Mouse (Mus musculus) cerebellum, adult 18-20 months (tissue): ENCODE measurements around the gene Ncor2.
A peak's percentile ranks its signal among the peaks of the same experiment; 100 is the strongest.

Experiments used
- DNase-seq, 2 experiments: peaks; one replicate each; pipeline ENCODE4 v3.0.0; 2021

Gene Ncor2

DNA sequence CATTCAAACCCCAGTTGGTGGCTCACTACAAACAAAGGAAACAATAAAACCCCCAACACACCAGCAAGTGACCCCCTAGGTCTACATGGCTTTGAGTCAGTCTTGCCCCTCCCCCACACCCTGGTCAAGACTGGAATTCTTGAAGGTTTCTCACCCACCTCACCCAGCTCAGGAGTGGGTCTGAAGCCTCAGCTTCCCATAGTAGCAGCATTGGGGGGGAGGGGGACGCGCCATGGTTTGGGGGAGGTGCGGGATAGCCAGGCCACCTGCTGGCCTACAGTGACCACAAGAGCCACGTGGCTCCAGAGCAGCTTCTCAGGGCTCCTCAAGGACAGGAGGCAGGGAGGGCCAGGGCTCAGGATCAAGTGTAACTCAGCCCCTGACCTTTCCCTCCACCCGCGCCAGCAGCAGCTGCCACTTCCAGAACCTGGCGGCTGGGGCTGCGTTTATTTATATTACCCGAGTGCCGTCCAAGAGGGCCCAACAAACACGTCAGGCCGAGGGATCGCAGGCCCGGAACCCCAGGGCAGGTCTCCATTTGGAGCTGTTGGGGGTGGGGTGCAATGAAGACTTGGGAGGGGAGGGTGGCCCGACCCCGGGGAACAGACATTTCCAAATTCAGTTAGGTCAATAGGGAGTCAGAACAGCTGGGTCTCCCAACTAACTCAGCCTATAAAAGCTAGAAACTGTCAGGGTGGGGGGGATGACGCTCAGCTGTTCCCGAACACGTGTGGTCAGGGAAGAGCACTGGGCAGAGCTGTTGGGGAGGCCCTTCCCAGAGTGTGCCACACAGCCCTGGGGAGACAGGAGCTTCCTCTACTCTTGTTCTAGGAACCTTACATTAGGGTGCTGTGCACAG is 122.1 kb downstream of the Ncor2 start:
- peak in 1 of 2 experiments; percentile 28 for DNase-seq

- DNase-seq = no peak
These were observed 122.7 kb downstream of the Ncor2 start for GRCm38 (mm10) chr5:125056331-125056695.

- no peak for DNase-seq
These were observed 123.1 kb downstream of the Ncor2 start for GRCm38 (mm10) chr5:125055901-125056300.

- DNase-seq = no peak
These were observed 125.4 kb downstream of the Ncor2 start for GRCm38 (mm10) chr5:125053661-125054060.

- peak; percentile 80 to 88 for DNase-seq
These were observed 126.2 kb downstream of the Ncor2 start for GRCm38 (mm10) chr5:125052603-125053488.

GRCm38 (mm10) chr5:125052237-125052602 is 126.8 kb downstream of the Ncor2 start:
- DNase-seq = no peak

- DNase-seq = no peak
These were observed 129.5 kb downstream of the Ncor2 start for GRCm38 (mm10) chr5:125049481-125049880.

DNA sequence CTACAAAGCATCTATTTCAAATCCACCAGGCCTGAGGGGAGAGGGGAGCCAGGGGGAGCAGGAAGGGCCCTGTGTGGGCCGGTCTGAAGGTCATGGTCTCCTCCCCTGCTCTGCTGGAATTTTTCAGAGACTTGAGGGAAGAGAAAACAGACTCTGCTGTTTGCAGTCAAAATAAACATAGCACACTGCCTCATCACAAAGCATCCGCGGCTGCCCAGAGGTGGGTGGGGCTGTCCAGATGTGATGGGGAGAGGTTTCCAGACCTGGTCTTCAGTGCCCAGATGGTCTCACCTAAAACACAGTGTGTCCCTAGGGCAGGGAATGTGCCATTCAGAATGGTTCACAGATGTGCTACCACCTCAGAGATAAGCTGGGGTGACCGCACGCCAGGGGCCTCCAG is 132.6 kb downstream of the Ncor2 start:
- DNase-seq = no peak

GRCm38 (mm10) chr5:125045202-125045601 is 133.8 kb downstream of the Ncor2 start:
- no peak for DNase-seq

GRCm38 (mm10) chr5:125043448-125043847 is 135.6 kb downstream of the Ncor2 start:
- DNase-seq = no peak

DNA sequence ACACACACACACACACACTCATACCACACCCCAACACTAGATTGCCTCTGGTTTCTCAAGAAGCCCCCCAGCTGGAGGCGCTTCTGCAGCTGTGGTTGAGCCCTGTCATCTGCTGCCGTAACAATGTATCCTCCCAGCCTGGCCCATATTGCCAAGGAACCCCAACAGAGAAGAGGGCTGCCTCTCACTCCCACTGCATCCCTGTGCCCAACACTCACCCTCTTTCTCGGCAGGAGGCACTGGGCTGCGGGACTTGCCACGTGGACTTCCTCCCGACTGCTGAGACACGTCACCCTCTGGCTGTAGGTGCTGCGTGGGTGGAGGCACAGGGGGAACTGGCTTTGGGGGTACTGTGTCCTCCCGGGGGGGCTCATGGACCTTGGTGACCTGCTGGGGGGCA is 137.4 kb downstream of the Ncor2 start:
- DNase-seq = no peak

GRCm38 (mm10) chr5:125040128-125040584 is 138.9 kb downstream of the Ncor2 start:
- DNase-seq = peak; percentile 84 to 87

DNA sequence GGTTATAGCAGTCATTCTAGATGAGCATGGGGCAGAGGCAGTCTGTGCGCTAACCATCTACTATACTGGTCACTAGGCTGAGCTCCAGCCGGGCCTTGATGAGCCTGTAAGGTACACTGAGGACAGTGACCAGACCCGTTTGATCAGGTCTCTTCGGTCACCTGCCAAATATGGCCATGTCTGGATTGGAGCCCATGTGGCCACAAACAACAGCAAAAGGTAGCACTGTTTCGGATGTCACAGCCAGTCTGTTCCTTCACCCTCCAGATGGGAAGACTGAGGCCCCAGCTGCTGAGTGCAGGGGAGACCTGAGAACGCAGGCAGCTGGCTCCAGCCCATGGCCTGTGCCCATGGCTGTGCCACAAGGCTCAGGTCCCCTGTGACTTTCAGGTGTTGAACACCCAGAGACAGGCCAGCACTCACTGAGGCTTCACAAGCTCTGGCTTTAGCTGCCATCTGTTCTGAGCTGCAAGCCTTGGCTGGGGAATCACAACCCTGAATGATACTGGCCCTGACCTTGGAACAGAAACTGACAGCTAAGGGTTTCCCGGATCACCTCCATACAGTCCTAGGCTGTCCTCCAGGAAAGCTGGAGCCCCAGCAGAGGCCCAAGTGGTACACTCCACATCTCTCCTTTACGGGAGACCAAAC is 139.5 kb downstream of the Ncor2 start:
- peak; percentile 60 to 71 for DNase-seq

DNA sequence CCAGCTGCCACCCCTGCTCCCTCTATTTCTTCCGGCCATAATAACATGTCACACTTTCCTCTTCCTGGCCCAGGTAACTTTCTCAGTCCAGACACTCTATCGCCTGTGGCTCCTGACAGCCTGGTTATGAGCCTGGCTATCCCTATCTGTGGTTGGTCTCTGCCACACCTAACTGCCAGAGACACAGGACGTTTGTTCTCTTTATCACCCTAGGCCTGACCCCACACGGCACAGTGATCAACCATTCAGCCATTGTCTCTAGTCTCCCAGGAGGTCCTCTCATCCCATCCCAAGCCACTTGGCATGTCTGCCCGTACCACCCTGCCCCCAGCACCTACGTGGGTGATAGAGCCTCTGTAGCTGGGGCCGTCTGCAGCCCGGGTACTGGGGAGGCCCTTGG is 142.5 kb downstream of the Ncor2 start:
- DNase-seq = no peak

- no peak for DNase-seq
These were observed 150.1 kb downstream of the Ncor2 start for GRCm38 (mm10) chr5:125028911-125029310.

DNA sequence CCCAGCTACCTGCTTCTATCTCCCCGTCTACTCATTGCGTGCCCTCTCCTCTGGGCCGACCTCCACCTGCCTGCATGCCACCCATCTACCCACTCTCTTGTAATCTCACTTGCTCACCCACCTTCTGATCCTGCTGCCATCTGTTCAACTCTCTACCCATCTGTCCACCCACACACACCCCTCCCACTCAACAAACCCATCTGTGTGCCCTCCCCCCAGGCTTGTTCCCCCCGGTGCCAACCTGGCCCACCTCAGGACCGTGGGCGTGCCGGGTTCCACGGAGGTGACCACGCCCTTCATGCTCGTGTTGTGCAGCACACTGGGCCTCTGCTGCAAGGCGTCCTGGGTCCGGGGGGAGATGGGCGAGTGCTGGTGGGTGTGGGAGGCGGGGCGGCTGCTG is 150.6 kb downstream of the Ncor2 start:
- DNase-seq = no peak

DNA sequence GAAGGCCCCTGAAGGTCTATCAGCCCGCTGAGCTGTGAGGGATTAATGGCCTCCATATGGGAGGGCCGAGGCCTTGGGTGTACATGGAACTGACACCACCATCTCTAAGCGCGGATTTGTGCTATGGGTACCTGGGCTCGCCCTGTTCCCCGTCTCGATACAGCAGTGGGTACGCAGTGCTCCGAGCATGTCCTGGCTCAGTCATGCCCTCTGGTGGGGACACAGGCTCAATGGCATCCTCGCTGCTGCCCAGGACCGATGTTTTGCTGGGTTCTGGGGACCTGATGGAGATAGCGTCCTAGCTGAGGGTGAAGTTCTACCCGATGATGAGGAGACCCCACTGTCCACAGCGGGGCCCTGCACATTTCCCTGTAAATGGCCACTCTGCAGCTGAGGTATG is 155.0 kb downstream of the Ncor2 start:
- peak; percentile 42 for DNase-seq

- peak; percentile 80 to 90 for DNase-seq
These were observed 157.7 kb downstream of the Ncor2 start for GRCm38 (mm10) chr5:125021298-125021697.

- no peak for DNase-seq
These were observed 159.9 kb downstream of the Ncor2 start for GRCm38 (mm10) chr5:125019099-125019498.

- DNase-seq = no peak
These were observed 161.7 kb downstream of the Ncor2 start for GRCm38 (mm10) chr5:125017332-125017731.

DNA sequence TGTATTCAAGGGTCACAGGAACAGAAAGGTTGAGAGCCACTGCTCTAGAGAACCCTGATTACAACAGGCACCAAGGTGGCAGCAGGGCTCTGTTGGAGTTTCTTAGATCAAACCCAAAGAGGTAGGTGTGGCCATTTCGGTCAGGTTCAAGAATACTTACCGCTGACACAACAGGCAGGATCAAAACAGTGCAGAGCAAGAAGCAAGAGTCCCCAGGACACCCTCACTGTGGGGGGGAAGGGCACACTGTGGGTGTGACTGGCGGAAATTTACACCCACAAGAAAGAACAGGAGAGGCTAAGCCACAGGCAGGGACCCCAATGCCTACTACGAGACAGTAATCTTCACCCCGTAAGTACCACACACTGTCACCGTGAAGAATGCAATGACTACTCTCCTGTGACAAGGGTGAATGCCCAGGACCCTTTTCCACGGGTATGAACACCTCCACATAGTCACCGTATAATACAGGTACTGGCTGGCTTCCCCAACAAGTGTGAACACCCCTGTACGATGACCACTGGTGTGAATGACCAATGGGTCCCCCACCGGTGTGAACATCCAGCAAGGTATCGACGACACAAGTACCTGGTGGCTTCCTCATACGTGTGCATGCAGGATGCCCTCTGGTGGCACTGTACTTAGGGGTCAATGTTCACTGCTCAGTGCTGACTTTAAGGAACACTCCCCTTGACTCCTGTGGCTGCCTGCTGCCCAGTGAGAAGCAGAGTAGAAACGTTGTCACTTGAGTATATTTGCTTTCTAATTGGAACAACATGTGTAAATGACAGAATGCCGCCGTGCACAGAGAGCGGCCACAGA is 162.4 kb downstream of the Ncor2 start:
- DNase-seq = no peak

DNA sequence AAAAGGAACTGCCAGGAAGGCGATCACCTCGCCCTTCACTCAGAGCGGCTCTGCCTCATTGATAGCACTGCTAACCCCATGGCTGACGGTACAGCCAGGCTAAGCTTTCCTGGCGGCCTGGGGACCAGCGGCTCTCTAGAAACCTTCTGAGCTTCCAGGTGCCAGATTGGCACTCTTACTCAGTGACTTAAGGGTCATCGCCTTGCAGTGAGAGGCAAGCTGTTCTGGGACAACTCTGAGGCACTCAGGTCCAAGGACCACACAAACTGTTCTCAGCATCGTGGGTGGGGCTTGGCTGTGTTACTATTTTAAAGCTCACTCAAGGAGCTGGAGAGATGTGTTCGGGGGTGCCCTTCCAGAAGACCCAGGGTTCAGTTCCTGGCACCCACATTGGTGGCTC is 163.4 kb downstream of the Ncor2 start:
- DNase-seq = no peak
